Mouse (Mus musculus) embryonic facial prominence, embryonic 14.5 days (tissue): ENCODE results near the gene Fam124b. TPM values are rescaled to one million over a fixed set of nuclear protein-coding genes. Genes with fewer than 3 reads are reported as not detected.

Experiments used
- ATAC-seq: fragments of 200-750 bp; cut with Nextera tagmentation; 2 replicates; pipeline ENCODE4 v1.8.0; 2017; ENCODE audit warnings: low read depth, moderate number of reproducible peaks, moderate TSS enrichment
- DNase-seq: peaks from one replicate; pipeline ENCODE4 v3.0.0-alpha.2; 2015; ENCODE audit warnings: low spot score
- H3K27ac ChIP-seq: fragments of 300-500 bp; sonication (generic); replicated peaks from 2 replicates; pipeline ENCODE4 v1.5.1; 2014; ENCODE audit warnings: low read depth, mild to moderate bottlenecking, low read length, moderate library complexity
- H3K27me3 ChIP-seq: fragments of 300-500 bp; sonication (generic); replicated peaks from 2 replicates; pipeline ENCODE4 v1.6.1; 2014; ENCODE audit warnings: low read length; ENCODE audit not compliant: control insufficient read depth, insufficient read depth
- H3K36me3 ChIP-seq: fragments of 300-500 bp; sonication (generic); 2 replicates; pipeline ENCODE4 v1.6.1; 2014; ENCODE audit warnings: low read length, mixed read lengths; ENCODE audit not compliant: control insufficient read depth, insufficient read depth
- H3K4me1 ChIP-seq: fragments of 300-500 bp; sonication (generic); 2 replicates; pipeline ENCODE4 v1.6.1; 2014; ENCODE audit warnings: antibody characterized with exemption, low read length; ENCODE audit not compliant: control insufficient read depth, insufficient read depth
- H3K4me2 ChIP-seq: fragments of 300-500 bp; sonication (generic); 2 replicates; pipeline ENCODE4 v1.6.1; 2014; ENCODE audit warnings: low read depth, mild to moderate bottlenecking, low read length, moderate library complexity, mixed read lengths
- H3K4me3 ChIP-seq: fragments of 300-500 bp; sonication (generic); 2 replicates; pipeline ENCODE4 v1.5.1; 2014; ENCODE audit warnings: low read depth, mild to moderate bottlenecking, low read length
- H3K9ac ChIP-seq: fragments of 300-500 bp; sonication (generic); 2 replicates; pipeline ENCODE4 v1.6.1; 2014; ENCODE audit warnings: low read depth, mild to moderate bottlenecking, low read length, moderate library complexity, mixed read lengths
- H3K9me3 ChIP-seq: fragments of 300-500 bp; sonication (generic); 2 replicates; pipeline ENCODE4 v1.6.1; 2016; ENCODE audit warnings: low read length; ENCODE audit not compliant: control insufficient read depth
- WGBS: fragments of 180-500 bp; shearing (Covaris S2); extraction: QIAGEN DNeasy Blood & Tissue Kit; methylation state at CpG from one replicate; pipeline ENCODE4 v1.1.7; 2014; 5-methylcytosine and 5-hydroxymethylcytosine counted together
- polyA plus RNA-seq: library from polyadenylated mRNA; unstranded; fragments of >200 nt; fragmentation: Nextera tagmentation; extraction: Ambion mirVana; gene quantifications from 2 replicates; pipeline ENCODE4 v1.2.1, GENCODE M21; 2014

Gene Fam124b
- polyA plus RNA-seq, 1 experiment from 2014 or later = 1.4 TPM

DNA sequence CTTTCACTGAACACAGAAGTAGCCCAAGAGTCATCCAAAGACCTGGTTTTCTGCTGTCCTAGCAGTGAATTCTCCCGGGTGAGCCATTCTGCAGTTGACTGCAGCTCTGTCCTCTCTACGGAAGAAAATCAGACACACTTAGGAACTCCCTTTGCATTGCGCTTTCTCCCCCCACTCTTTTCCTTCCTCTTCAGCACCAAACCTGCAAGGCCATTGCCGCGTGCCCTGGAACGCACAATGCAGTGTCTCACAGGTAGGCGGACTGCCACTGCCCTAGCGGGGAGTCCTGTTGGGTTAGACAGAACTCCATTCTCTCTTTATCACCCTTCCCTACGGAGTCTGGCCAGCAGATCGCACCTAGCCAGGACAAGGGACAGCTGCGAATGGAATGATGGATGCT is 21.2 kb upstream of the Fam124b start:
- no peak overlapping the region for H3K27ac ChIP-seq
- H3K9me3 ChIP-seq = no peaks in the 10 kb centered on the region
- no peaks in the 10 kb centered on the region for H3K27me3 ChIP-seq
- no peaks in the 10 kb centered on the region for H3K4me1 ChIP-seq
- no peak overlapping the region for H3K4me2 ChIP-seq
- H3K36me3 ChIP-seq = no peaks in the 10 kb centered on the region
- no peak overlapping the region for H3K4me3 ChIP-seq
- 81% methylated on average over 11 of the region's 11 CpGs for WGBS
- H3K9ac ChIP-seq = no peak overlapping the region
- DNase-seq = no peak
- ATAC-seq = no peak

DNA sequence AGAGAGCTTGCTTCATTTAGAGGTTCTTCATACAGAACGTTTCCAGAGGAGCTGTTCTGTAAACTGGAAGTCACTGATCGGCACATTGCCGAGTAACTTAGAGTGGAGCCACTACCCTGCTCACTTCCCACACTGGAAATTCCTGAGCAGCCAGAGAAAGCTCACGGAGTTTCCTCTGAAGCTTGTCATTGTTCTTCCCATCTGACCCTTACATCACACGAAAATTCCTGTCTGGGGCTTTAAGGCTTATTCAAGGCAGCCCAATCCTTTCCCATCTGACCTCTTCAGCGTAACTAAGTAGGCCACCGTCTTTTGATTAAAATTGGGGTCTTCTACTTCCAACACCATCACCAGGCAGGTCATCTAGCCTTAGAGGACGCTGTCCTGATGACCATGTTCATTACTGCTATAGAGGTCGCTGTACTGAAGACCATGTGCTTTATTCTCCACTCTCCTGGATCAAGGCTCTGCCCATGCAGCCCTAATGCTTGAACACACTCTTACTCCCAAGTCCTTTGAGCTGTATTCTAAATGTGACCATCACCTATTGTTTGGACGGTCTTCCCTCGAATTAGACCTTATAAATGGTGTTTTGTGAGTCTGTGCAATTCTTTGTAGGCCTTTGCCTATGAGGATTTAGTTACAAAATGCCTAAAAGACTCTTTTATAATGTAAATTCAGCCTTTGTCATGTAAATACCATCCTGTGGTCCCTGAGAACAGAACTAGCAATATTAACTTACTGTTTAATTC is 18.9 kb upstream of the Fam124b start:
- no peaks in the 10 kb centered on the region for H3K36me3 ChIP-seq
- H3K9me3 ChIP-seq = no peaks in the 10 kb centered on the region
- no peak for ATAC-seq
- H3K4me2 ChIP-seq = no peak overlapping the region
- no peaks in the 10 kb centered on the region for H3K4me1 ChIP-seq
- no peaks in the 10 kb centered on the region for H3K27me3 ChIP-seq
- H3K9ac ChIP-seq = no peak overlapping the region
- no peak overlapping the region for H3K4me3 ChIP-seq
- no peak overlapping the region for H3K27ac ChIP-seq
- 63% methylated on average over 11 of the region's 11 CpGs for WGBS
- no peak for DNase-seq

GRCm38 (mm10) chr1:80236126-80236525 is 17.9 kb upstream of the Fam124b start:
- ATAC-seq (no peak), DNase-seq (no peak)
- no peak overlapping the region for H3K4me2 ChIP-seq
- no peak overlapping the region for H3K27ac ChIP-seq
- H3K4me3 ChIP-seq = no peak overlapping the region
- no peaks in the 10 kb centered on the region for H3K9me3 ChIP-seq
- no peaks in the 10 kb centered on the region for H3K27me3 ChIP-seq
- no peaks in the 10 kb centered on the region for H3K4me1 ChIP-seq
- 8% methylated on average over 1 of the region's 1 CpGs for WGBS
- no peaks in the 10 kb centered on the region for H3K36me3 ChIP-seq
- H3K9ac ChIP-seq = no peak overlapping the region

DNA sequence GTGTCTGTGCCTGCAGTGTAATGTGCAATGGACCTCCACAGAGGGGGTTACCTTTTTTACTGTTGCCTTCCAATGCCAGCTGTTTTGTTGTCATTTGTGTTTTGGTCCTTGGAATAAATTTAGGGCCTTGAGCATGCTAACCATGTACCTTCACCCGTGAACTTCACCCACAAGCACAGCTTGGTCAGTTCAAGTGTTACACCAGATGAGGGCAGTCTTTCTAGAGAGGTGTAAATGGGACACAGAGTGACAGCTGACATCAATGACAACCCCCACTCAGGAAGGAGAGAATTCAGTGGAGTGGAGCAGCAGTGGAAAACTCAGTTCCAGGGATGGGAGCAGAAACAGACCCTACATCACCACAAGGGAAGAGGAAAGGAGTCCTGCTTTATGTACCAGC is 12.3 kb upstream of the Fam124b start:
- Histone ChIP-seq H3K9me3 (no peaks in the 10 kb centered on the region), H3K4me2 (no peak overlapping the region), H3K27me3 (no peaks in the 10 kb centered on the region), H3K4me1 (no peaks in the 10 kb centered on the region), H3K27ac (no peak overlapping the region), H3K4me3 (no peak overlapping the region), H3K9ac (no peak overlapping the region), H3K36me3 (no peaks in the 10 kb centered on the region)
- DNase-seq (no peak), ATAC-seq (no peak)
- 76% methylated on average over 1 of the region's 1 CpGs for WGBS

DNA sequence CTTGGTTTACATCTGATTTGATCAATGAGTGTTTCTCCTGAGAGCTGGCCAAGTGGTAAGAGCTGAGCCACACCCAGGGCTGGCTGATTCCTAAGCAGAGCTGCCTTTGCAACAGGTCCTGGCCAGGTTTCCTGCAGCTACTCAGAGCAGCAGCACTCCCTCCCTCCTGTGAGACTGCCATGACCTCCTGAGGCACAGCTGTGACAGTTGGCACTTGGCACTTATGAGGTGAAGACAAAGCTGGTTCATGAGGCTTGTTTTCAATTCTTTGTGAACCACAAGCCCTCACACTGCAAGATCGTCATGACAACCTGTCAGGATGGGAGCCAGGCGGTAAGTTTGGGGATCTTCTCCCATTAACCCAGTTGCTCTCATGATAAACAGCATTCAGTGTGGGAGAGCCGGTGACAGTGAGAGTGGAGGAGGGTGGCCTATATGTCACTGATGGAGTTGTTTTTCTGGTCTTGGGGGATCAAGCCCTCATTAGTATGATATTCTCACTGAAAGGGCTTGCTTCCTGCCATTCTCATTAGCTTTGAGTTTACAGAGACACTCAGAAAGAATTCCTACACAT is 6.7 kb upstream of the Fam124b start:
- Histone ChIP-seq H3K4me3 (no peak overlapping the region), H3K36me3 (no peaks in the 10 kb centered on the region), H3K4me2 (no peak overlapping the region), H3K9me3 (no peaks in the 10 kb centered on the region), H3K27me3 (no peaks in the 10 kb centered on the region), H3K9ac (no peak overlapping the region), H3K4me1 (no peaks in the 10 kb centered on the region; the same call in 1 of the 2 replicates), H3K27ac (no peak overlapping the region)
- ATAC-seq (peak; percentile 67), DNase-seq (peak; percentile 72)
- WGBS = 43% methylated on average over 3 of the region's 3 CpGs

- Histone ChIP-seq H3K9me3 (no peaks in the 10 kb centered on the region), H3K27me3 (no peaks in the 10 kb centered on the region), H3K27ac (no peak overlapping the region), H3K4me2 (no peak overlapping the region), H3K4me3 (no peak overlapping the region), H3K36me3 (no peaks in the 10 kb centered on the region), H3K4me1 (no peaks in the 10 kb centered on the region; the same call in 1 of the 2 replicates), H3K9ac (no peak overlapping the region)
- 31% methylated on average over 4 of the region's 4 CpGs for WGBS
- DNase-seq (peak; percentile 87), ATAC-seq (peak; percentile 70)
These were observed 2.9 kb upstream of the Fam124b start for GRCm38 (mm10) chr1:80221151-80221550.

- DNase-seq = peak; percentile 63
- Histone ChIP-seq H3K4me2 (no peak overlapping the region), H3K27me3 (no peaks in the 10 kb centered on the region)
These were observed 4.4 kb downstream of the Fam124b start for GRCm38 (mm10) chr1:80213826-80214225.

GRCm38 (mm10) chr1:80213146-80213545 is 5.1 kb downstream of the Fam124b start:
- Histone ChIP-seq H3K27ac (0 out of 2 replicates have a peak overlapping the region, but pooled peaks have one; percentile 8), H3K36me3 (no peaks in the 10 kb centered on the region), H3K4me3 (0 out of 2 replicates have a peak overlapping the region, but pooled peaks have one; percentile 0), H3K4me1 (no peaks in the 10 kb centered on the region), H3K27me3 (no peaks in the 10 kb centered on the region), H3K9me3 (no peaks in the 10 kb centered on the region), H3K4me2 (no peak overlapping the region), H3K9ac (no peak overlapping the region)
- WGBS = 87% methylated on average over 10 of the region's 10 CpGs
- ATAC-seq (no peak), DNase-seq (no peak)

More at GRCm38 (mm10) chr1:80213826-80214225, 4.4 kb downstream of the Fam124b start:
- Histone ChIP-seq H3K36me3 (no peaks in the 10 kb centered on the region), H3K27ac (no peak overlapping the region), H3K4me1 (no peaks in the 10 kb centered on the region), H3K9me3 (no peaks in the 10 kb centered on the region), H3K4me3 (no peak overlapping the region), H3K9ac (no peak overlapping the region)
- ATAC-seq = no peak
- WGBS = 64% methylated on average over 9 of the region's 9 CpGs

- Histone ChIP-seq H3K36me3 (no peaks in the 10 kb centered on the region), H3K9me3 (no peaks in the 10 kb centered on the region), H3K27me3 (no peaks in the 10 kb centered on the region), H3K4me1 (no peaks in the 10 kb centered on the region), H3K27ac (no peak overlapping the region), H3K4me2 (no peak overlapping the region), H3K9ac (no peak overlapping the region), H3K4me3 (no peak overlapping the region)
- 87% methylated on average over 3 of the region's 3 CpGs for WGBS
- ATAC-seq = no peak
- no peak for DNase-seq
These were observed 16.0 kb downstream of the Fam124b start for GRCm38 (mm10) chr1:80202314-80202713.
